Mouse (Mus musculus) liver (tissue): ENCODE results near the gene Car15.

Experiments
- DNase-seq: peaks from one replicate; pipeline ENCODE4 v3.0.0-alpha.2; 2020; ENCODE audit warnings: mixed read lengths

The Car15 gene

GRCm38 (mm10) chr16:17832821-17833220, 5.3 kb downstream of the Car15 start, which contains the start of gene B830017H08Rik:
TSS of gene B830017H08Rik (plus strand) at chr16:17833121.
- DNase-seq, result no peak

GRCm38 (mm10) chr16:17831781-17832180, 6.4 kb downstream of the Car15 start:
- no peak for DNase-seq

GRCm38 (mm10) chr16:17830385-17831178, 7.6 kb downstream of the Car15 start:
- DNase-seq, result no peak

- DNase-seq, result no peak
These were observed 9.3 kb downstream of the Car15 start for GRCm38 (mm10) chr16:17828867-17829266.

- DNase-seq, result no peak
These were observed 9.9 kb downstream of the Car15 start for GRCm38 (mm10) chr16:17828229-17828628.

- DNase-seq, result no peak
These were observed 11.7 kb downstream of the Car15 start for GRCm38 (mm10) chr16:17826500-17826899.

GRCm38 (mm10) chr16:17816528-17816927, 21.6 kb downstream of the Car15 start:
- DNase-seq, result no peak

GRCm38 (mm10) chr16:17815411-17816402, 22.5 kb downstream of the Car15 start:
- DNase-seq, result peak; percentile 75

GRCm38 (mm10) chr16:17813173-17813572, 25.0 kb downstream of the Car15 start:
- no peak for DNase-seq

GRCm38 (mm10) chr16:17812120-17812519, 26.0 kb downstream of the Car15 start:
- DNase-seq, result no peak

GRCm38 (mm10) chr16:17809711-17810110, 28.5 kb downstream of the Car15 start:
- peak; percentile 42 for DNase-seq

GRCm38 (mm10) chr16:17809125-17809524, 29.0 kb downstream of the Car15 start:
- no peak for DNase-seq

GRCm38 (mm10) chr16:17807192-17808009, 30.8 kb downstream of the Car15 start:
- DNase-seq, result peak; percentile 82

GRCm38 (mm10) chr16:17806581-17807191, 31.5 kb downstream of the Car15 start:
- DNase-seq, result no peak

- DNase-seq, result no peak
These were observed 33.2 kb downstream of the Car15 start for GRCm38 (mm10) chr16:17804982-17805381.

- peak; percentile 74 for DNase-seq
These were observed 33.7 kb downstream of the Car15 start for GRCm38 (mm10) chr16:17804449-17804912.

GRCm38 (mm10) chr16:17803675-17804448, 34.3 kb downstream of the Car15 start:
- no peak for DNase-seq

GRCm38 (mm10) chr16:17802839-17803674, 35.1 kb downstream of the Car15 start:
- no peak for DNase-seq

- no peak for DNase-seq
These were observed 35.7 kb downstream of the Car15 start for GRCm38 (mm10) chr16:17802456-17802838.

GRCm38 (mm10) chr16:17801777-17802455, 36.2 kb downstream of the Car15 start:
- DNase-seq, result no peak
